Mouse (Mus musculus): ENCODE results near the gene Mtg1. TPM values are rescaled to one million over a fixed set of nuclear protein-coding genes. Genes with fewer than 3 reads are reported as not detected.

Gene Mtg1
- polyA plus RNA-seq, 1 experiment from 2014 or later: 30.6 TPM

DNA sequence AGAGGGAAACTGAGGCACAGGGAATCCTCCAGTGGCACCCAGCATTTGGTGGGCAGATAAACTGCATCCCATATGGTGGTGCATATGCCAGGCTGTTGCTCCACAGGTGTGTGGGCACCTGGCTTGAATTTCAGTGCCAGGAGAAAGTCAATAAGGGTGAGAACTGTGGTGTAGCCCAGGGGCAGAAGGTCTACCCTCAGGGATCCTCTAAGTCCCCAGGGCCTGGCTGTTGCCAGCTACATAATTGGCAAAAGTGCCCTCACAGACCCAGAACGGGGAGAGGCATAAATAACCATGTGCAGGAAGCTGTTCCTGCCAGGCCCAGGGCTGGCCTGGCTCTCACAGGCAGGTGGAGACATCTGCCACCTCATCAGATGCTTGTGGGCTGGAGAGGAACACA is 35.6 kb downstream of the Mtg1 start, which contains the start of gene Olfr523:
TSS of gene Olfr523 (plus strand) at position 282 of the 400 bp plus-strand sequence.
- Histone ChIP-seq H3K9ac (no peak within 1 kb of the TSS), H3K27me3 (no peaks in the 10 kb centered on the region), H3K27ac (no peak within 1 kb of the TSS), H3K4me2 (no peak within 1 kb of the TSS), H3K4me1 (replicated peaks) (no peaks in the 10 kb centered on the region), H3K9me3 (no peaks in the 10 kb centered on the region), H3K36me3 (no peaks in the 10 kb centered on the region), H3K4me3 (no peak within 1 kb of the TSS)
- ATAC-seq (ENCODE audit: low FRiP score): no peak
- WGBS: 85% methylated on average over 1 of the region's 1 CpGs

DNA sequence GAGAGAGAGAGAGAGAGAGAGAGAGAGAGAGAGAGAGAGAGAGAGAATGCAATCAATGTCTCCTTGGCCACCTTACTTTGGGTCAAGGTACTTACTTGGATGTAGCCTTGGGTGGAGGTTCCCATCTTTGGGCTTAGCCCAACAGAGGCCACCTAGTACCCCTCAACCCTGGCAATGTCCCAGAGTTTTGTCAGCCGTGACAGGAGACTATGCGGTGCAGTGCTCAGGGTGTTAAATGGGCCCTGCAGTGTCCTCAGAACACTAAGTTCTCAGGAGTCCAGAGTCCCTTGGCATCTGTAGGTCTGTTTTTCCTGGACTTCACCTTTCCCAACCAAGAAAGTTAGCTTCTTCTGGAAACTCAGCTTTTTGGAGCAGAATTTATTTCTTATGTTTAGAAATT is 41.8 kb downstream of the Mtg1 start:
- Histone ChIP-seq H3K27me3 (no peaks in the 10 kb centered on the region), H3K4me3 (no peak overlapping the region), H3K4me2 (no peak overlapping the region), H3K9ac (no peak overlapping the region), H3K4me1 (replicated peaks) (no peaks in the 10 kb centered on the region), H3K9me3 (no peaks in the 10 kb centered on the region), H3K27ac (no peak overlapping the region), H3K36me3 (no peaks in the 10 kb centered on the region)
- no peak for ATAC-seq (ENCODE audit: low FRiP score)
- 86% methylated on average over 2 of the region's 2 CpGs for WGBS

DNA sequence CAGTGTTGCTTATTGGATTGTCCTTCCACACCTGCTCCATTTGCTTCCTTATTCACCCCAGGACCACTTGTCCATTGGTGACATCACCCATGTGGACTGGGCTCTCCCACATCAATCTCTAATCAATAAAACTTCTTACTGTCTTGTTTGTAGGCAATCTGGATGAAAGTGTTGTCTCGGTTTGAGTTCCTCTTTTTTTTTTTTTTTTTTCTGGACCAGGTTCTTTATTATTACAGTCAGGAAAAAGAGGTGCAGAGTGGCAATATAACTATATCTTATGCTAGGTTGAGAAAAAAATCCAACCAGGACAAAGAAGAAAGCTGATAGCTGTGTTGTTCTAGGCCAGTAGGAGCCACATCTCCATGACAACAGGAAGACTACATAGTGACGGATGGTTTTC is 43.3 kb downstream of the Mtg1 start:
- ATAC-seq (ENCODE audit: low FRiP score): no peak
- no peak overlapping the region for H3K27ac ChIP-seq

DNA sequence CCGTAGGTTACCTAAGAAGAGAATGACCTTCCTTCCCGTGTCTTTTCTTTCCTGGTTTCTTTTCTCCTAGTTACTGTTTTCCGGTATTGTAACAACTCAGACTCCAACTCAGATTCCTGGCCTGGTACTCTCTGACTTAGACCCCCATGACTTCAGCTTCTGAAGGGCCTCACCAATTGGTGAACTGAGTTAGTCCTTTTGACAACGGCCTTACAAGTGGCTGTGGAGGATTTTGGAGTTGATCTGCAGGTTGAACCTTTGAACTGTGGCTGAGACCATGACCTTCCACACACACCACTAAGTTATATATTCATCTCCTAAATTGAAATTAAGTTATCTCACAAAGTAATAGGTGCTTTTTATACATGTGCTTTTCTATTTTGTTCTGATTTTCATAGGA is 46.8 kb downstream of the Mtg1 start:
- 90% methylated on average over 4 of the region's 4 CpGs for WGBS
- Histone ChIP-seq H3K36me3 (no peaks in the 10 kb centered on the region), H3K4me1 (replicated peaks) (no peaks in the 10 kb centered on the region), H3K27me3 (no peaks in the 10 kb centered on the region), H3K4me2 (no peak overlapping the region), H3K9ac (no peak overlapping the region), H3K4me3 (no peak overlapping the region), H3K9me3 (no peaks in the 10 kb centered on the region), H3K27ac (no peak overlapping the region)
- no peak for ATAC-seq (ENCODE audit: low FRiP score)

More for the DNA sequence above, 43.3 kb downstream of the Mtg1 start:
- 79% methylated on average over 2 of the region's 2 CpGs for WGBS
- Histone ChIP-seq H3K27me3 (no peaks in the 10 kb centered on the region), H3K9me3 (no peaks in the 10 kb centered on the region), H3K4me2 (no peak overlapping the region), H3K4me3 (no peak overlapping the region), H3K36me3 (no peaks in the 10 kb centered on the region), H3K4me1 (replicated peaks) (no peaks in the 10 kb centered on the region), H3K9ac (no peak overlapping the region)

DNA sequence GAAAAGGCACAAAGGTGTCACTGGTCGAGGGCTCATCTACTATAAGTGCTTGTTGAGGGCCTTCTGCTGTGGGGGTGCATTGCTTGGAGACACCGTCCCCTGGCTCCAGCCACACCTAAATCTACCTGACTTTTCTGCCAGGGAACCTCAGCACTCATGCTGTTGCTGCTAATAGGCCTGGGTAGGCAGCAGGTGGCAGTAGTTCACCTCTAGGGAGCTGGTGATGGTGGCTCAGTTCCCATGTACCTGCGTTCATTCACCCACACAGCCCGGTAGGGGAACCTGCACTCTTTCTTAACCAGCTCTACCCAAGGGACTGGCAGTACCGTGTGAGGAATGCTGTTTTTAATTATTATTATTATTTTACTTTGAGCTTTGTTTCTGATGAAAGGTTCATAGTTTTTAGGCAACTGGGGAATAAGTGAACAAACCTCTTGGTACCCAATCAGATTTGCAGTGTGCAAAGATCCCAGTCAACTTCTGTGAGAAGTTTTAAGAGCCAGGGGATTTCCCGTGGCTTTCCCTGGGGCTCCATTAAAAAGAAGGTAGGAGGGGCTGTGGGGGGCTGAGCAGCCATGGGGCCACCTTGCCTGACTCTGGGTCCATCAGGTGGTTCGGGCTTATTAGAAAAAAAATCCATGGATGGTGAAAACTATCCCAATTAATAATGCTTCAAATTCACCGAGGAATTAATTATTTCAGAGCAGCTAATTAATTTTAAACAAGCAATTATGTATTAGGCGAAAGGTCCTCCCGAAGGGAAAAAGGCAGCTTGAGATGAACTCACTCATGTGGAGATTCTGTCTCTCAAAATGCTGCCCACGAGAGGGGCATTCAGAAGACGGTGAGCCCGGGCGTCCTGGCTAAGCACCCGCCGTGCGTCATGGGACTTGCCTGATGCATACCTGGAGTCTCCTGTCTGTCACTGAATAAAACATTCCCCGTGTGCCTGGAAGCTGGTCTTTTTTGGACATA is 49.6 kb downstream of the Mtg1 start:
- Histone ChIP-seq H3K27me3 (no peaks in the 10 kb centered on the region), H3K27ac (no peak overlapping the region), H3K4me3 (no peak overlapping the region), H3K4me2 (no peak overlapping the region), H3K36me3 (no peaks in the 10 kb centered on the region), H3K4me1 (replicated peaks) (no peaks in the 10 kb centered on the region), H3K9ac (no peak overlapping the region), H3K9me3 (no peaks in the 10 kb centered on the region)
- WGBS: 68% methylated on average over 18 of the region's 18 CpGs
- ATAC-seq (ENCODE audit: low FRiP score): no peak

DNA sequence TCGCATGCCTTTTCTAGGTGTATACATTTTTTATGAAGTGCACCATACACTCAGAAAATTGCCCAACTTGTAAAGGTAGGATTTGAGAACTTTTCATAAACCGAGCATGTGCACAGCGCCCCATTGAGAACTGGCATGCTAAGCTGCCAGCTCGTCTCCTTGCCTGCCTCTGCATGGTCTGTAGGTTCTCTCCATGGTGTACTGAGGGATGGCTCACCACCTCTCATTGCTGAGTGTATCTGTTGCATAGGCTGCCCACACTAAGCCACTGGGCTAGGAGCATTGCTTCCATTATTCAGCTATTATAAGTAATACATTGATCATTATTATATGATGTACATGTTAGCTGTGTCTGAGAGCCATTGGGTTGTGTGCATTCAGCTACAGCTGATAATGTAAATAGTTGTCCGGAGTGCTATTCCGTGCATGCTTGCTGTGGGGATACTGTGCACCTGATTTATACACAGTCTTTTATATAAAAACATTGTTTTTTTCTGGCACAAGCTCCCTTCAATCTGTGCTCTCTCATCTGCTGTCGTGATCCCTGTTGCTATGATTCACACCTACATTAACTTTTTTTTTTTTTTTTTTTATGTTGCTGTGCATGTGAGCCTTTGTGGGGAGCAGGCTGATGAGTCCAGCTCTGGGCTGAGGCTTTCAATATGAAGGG is 50.5 kb downstream of the Mtg1 start:
- H3K27me3 ChIP-seq: no peaks in the 10 kb centered on the region
- H3K4me1 ChIP-seq (replicated peaks): no peaks in the 10 kb centered on the region
- no peak overlapping the region for H3K4me3 ChIP-seq
- no peak overlapping the region for H3K9ac ChIP-seq
- H3K27ac ChIP-seq: no peak overlapping the region
- WGBS: 86% methylated on average over 7 of the region's 7 CpGs
- H3K9me3 ChIP-seq: no peaks in the 10 kb centered on the region
- no peak overlapping the region for H3K4me2 ChIP-seq
- ATAC-seq (ENCODE audit: low FRiP score): no peak
- H3K36me3 ChIP-seq: no peaks in the 10 kb centered on the region

DNA sequence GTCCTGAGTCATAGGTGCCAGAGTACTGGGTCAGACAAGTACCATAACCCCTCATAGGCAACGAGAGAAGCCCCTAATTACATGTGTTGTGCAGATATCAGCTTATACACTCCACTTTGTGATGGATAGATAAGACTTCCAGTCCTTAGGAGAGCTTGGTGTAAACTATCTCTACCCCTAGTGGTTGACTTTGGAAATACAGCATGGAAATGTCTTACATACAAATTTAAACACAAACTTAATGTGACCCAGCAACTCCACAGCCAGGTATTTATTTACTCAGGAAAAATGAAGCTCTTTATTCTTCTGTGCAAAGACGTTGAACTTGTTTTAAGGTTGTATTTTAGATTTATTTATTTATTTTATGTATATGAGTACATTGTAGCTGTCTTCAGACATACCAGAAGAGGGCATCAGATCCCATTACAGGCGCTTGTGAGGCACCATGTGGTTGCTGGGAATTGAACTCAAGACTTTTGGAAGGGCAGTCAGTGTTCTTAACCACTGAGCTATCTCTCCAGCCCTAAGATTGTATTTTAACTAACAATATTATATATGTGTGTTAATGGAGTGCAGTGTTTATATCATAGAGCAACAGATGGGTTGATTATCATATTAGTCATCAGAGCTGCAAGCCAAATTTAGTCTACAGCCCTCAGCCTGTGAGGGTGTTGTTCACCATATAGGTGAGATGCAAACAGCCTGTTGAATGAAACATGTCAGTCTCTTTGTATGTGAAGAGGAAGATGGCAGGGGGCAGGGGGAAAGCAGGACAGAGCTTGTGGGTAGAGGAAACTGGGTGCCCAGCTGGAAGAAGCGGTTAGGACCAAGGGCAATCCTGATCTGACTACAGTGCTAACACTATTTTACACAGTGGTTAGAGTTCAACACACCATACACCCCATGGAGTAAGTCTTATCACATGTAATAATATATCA is 51.3 kb downstream of the Mtg1 start:
- H3K36me3 ChIP-seq: no peaks in the 10 kb centered on the region
- WGBS: 57% methylated on average over 4 of the region's 4 CpGs
- H3K9ac ChIP-seq: no peak overlapping the region
- no peaks in the 10 kb centered on the region for H3K9me3 ChIP-seq
- no peak overlapping the region for H3K27ac ChIP-seq
- no peak overlapping the region for H3K4me3 ChIP-seq
- no peaks in the 10 kb centered on the region for H3K4me1 ChIP-seq (replicated peaks)
- no peak for ATAC-seq (ENCODE audit: low FRiP score)
- H3K27me3 ChIP-seq: no peaks in the 10 kb centered on the region
- no peak overlapping the region for H3K4me2 ChIP-seq

DNA sequence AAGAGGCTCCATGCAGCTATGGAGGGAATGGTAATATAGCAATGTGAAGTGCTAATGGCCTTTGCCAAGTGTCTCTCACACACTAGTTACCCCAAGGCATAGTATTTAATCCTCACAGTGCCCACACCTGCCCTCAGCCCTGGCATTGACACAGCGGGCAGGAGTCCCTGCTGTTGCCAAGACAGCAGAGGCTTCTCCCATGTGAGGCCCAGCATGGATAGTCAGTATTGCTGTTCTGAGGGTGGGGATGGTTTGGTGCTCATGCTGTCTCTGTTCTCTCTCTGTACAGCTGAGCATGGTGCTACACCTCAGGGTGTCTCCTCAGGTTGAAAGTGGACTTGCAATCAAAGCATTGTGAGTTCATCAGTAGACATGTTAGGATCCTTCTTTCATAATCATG is 53.1 kb downstream of the Mtg1 start:
- no peaks in the 10 kb centered on the region for H3K9me3 ChIP-seq
- no peaks in the 10 kb centered on the region for H3K36me3 ChIP-seq
- ATAC-seq (ENCODE audit: low FRiP score): no peak
- no peak overlapping the region for H3K4me3 ChIP-seq
- H3K9ac ChIP-seq: no peak overlapping the region
- H3K27me3 ChIP-seq: no peaks in the 10 kb centered on the region
- no peaks in the 10 kb centered on the region for H3K4me1 ChIP-seq (replicated peaks)
- 82% methylated on average over 1 of the region's 1 CpGs for WGBS
- no peak overlapping the region for H3K4me2 ChIP-seq
- no peak overlapping the region for H3K27ac ChIP-seq

DNA sequence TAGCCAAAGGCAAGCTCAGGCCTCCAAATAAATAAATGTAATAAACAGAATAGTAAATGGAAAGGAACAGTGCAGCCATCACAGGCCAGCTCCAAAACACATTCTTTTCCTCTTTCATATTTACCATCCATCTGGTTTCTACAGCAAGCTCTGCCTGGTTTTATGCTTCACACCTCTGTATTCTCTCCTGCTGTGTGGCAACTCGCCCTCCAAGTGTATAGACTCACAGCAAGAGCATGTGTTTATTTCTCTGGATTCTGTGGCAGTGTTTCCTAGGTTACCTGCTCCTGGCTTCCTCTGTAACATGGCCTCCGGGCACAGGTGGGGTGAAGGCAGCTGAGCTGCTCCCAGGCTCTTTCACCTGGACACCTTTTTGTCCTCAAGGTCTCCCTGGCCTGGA is 55.1 kb downstream of the Mtg1 start:
- no peaks in the 10 kb centered on the region for H3K4me1 ChIP-seq (replicated peaks)
- no peaks in the 10 kb centered on the region for H3K36me3 ChIP-seq
- no peak overlapping the region for H3K9ac ChIP-seq
- H3K4me2 ChIP-seq: no peak overlapping the region
- H3K27ac ChIP-seq: no peak overlapping the region
- H3K9me3 ChIP-seq: no peaks in the 10 kb centered on the region
- WGBS: 57% methylated on average over 2 of the region's 2 CpGs
- no peak for ATAC-seq (ENCODE audit: low FRiP score)
- no peak overlapping the region for H3K4me3 ChIP-seq
- H3K27me3 ChIP-seq: no peaks in the 10 kb centered on the region

DNA sequence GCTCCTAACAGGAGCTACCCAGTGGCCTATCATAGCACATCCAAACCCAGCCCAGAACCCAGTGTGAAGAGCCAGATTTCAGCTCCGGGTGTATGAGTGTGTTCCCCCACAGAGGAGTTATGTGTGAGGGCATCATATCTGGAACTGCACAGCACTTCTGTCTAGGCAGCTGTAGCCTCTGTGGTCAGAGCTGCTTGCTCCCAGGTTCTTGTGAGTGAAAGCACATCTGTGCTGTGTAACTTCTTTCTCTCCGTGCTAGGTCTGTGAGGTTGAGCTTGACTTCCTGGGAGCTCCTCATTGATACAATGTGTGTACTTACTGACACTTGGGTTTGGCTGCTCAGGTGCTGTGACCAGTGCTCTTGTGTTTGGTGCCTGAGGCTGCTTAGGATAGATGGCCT is 55.5 kb downstream of the Mtg1 start:
- 90% methylated on average over 2 of the region's 2 CpGs for WGBS
- Histone ChIP-seq H3K27ac (no peak overlapping the region), H3K36me3 (no peaks in the 10 kb centered on the region), H3K4me2 (no peak overlapping the region), H3K27me3 (no peaks in the 10 kb centered on the region), H3K9me3 (no peaks in the 10 kb centered on the region), H3K4me3 (no peak overlapping the region), H3K4me1 (replicated peaks) (no peaks in the 10 kb centered on the region), H3K9ac (no peak overlapping the region)
- no peak for ATAC-seq (ENCODE audit: low FRiP score)

DNA sequence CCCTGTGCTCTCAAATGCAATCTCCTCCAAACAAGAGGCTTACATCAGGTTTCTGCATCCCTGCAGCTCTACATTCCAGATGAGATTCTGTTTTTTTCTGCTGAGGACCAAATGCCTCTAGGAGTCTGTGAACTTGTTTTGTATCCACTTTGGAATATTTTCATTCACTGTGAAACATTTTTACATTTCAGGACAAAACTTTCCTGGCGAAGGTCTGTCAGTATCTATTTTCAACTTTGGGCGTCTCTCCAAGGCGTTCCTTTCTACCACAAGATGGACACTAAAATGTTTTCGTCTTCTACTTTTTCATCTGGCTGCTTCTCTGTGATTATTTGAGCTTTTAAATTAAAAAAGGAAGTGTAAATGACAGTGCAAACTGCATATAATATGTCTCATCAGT is 56.7 kb downstream of the Mtg1 start:
- Histone ChIP-seq H3K27me3 (no peaks in the 10 kb centered on the region), H3K9me3 (no peaks in the 10 kb centered on the region), H3K4me3 (no peak overlapping the region), H3K4me1 (replicated peaks) (no peaks in the 10 kb centered on the region), H3K4me2 (no peak overlapping the region), H3K36me3 (no peaks in the 10 kb centered on the region), H3K27ac (no peak overlapping the region), H3K9ac (no peak overlapping the region)
- ATAC-seq (ENCODE audit: low FRiP score): no peak
- WGBS: 93% methylated on average over 4 of the region's 4 CpGs

DNA sequence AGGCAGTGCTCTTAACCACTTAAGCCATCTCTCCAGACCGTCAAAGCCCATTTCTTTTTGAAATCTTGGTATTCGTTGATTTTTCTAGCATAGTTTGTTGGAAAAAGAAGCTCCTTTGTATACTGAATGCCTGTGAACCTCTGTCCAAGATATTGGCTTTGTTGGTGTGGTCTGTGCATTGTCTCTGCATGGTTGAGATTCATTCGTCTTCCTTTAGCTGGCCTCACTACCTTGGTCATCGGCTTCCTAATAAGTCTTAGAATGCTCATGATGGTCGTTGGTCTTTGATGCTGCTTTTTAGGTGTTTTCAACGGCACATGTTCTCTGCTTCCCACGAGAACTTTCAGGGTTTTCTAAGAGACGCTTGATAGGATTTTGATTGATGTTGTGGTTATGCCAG is 58.6 kb downstream of the Mtg1 start:
- no peaks in the 10 kb centered on the region for H3K9me3 ChIP-seq
- H3K4me3 ChIP-seq: no peak overlapping the region
- ATAC-seq (ENCODE audit: low FRiP score): no peak
- no peaks in the 10 kb centered on the region for H3K27me3 ChIP-seq
- H3K4me2 ChIP-seq: no peak overlapping the region
- H3K4me1 ChIP-seq (replicated peaks): no peaks in the 10 kb centered on the region
- WGBS: 83% methylated on average over 8 of the region's 8 CpGs
- no peak overlapping the region for H3K27ac ChIP-seq
- no peaks in the 10 kb centered on the region for H3K36me3 ChIP-seq
- no peak overlapping the region for H3K9ac ChIP-seq

Data from hindbrain, embryonic 13.5 days (tissue).